Mouse (Mus musculus) intestine, embryonic 14.5 days (tissue): ENCODE results near the gene Dnajc16. TPM values are rescaled to one million over a fixed set of nuclear protein-coding genes. Genes with fewer than 3 reads are reported as not detected.

Source experiments
- ATAC-seq: fragments of 200-750 bp; cut with Nextera tagmentation; replicated peaks from 2 replicates; pipeline ENCODE4 v1.8.0; 2017; ENCODE audit warnings: low read depth, moderate number of reproducible peaks, moderate TSS enrichment, moderate library complexity; ENCODE audit not compliant: low FRiP score, low TSS enrichment
- DNase-seq: peaks from one replicate; pipeline ENCODE4 v3.0.0-alpha.2; 2018; ENCODE audit warnings: low spot score
- H3K27ac ChIP-seq: fragments of 300-500 bp; sonication (generic); 2 replicates; pipeline ENCODE4 v1.5.1; 2014; ENCODE audit warnings: low read depth, mild to moderate bottlenecking, control low read depth
- H3K27me3 ChIP-seq: fragments of 300-500 bp; sonication (generic); replicated peaks from 2 replicates; pipeline ENCODE4 v1.6.1; 2014; ENCODE audit warnings: low read length, control low read depth; ENCODE audit not compliant: control insufficient read depth, insufficient read depth
- H3K36me3 ChIP-seq: fragments of 300-500 bp; sonication (generic); 2 replicates; pipeline ENCODE4 v1.6.1; 2014; ENCODE audit warnings: low read length, control low read depth; ENCODE audit not compliant: control insufficient read depth, insufficient read depth
- H3K4me1 ChIP-seq: fragments of 300-500 bp; sonication (generic); replicated peaks from 2 replicates; pipeline ENCODE4 v1.6.1; 2014; ENCODE audit warnings: low read length, control low read depth, mixed read lengths; ENCODE audit not compliant: control insufficient read depth, insufficient read depth
- H3K4me2 ChIP-seq: fragments of 300-500 bp; sonication (generic); 2 replicates; pipeline ENCODE4 v1.6.1; 2014; ENCODE audit warnings: low read length
- H3K4me3 ChIP-seq: fragments of 300-500 bp; sonication (generic); 2 replicates; pipeline ENCODE4 v1.5.1; 2014; ENCODE audit warnings: low read depth, low read length, control low read depth, mixed read lengths
- H3K9ac ChIP-seq: fragments of 300-500 bp; sonication (generic); 2 replicates; pipeline ENCODE4 v1.6.1; 2014; ENCODE audit warnings: mild to moderate bottlenecking, low read length
- H3K9me3 ChIP-seq: fragments of 300-500 bp; sonication (generic); 2 replicates; pipeline ENCODE4 v1.6.1; 2016; ENCODE audit warnings: low read length, control low read depth; ENCODE audit not compliant: control insufficient read depth
- WGBS: fragments of 180-500 bp; shearing (Covaris S2); extraction: QIAGEN DNeasy Blood & Tissue Kit; methylation state at CpG from one replicate; pipeline ENCODE4 v1.1.7; 2014; 5-methylcytosine and 5-hydroxymethylcytosine counted together
- polyA plus RNA-seq: library from polyadenylated mRNA; unstranded; fragments of >200 nt; fragmentation: Nextera tagmentation; extraction: Ambion mirVana; gene quantifications from 2 replicates; pipeline ENCODE4 v1.2.1, GENCODE M21; 2014

Gene Dnajc16
- 4.4 and 4.5 TPM in 2 replicates for polyA plus RNA-seq

DNA sequence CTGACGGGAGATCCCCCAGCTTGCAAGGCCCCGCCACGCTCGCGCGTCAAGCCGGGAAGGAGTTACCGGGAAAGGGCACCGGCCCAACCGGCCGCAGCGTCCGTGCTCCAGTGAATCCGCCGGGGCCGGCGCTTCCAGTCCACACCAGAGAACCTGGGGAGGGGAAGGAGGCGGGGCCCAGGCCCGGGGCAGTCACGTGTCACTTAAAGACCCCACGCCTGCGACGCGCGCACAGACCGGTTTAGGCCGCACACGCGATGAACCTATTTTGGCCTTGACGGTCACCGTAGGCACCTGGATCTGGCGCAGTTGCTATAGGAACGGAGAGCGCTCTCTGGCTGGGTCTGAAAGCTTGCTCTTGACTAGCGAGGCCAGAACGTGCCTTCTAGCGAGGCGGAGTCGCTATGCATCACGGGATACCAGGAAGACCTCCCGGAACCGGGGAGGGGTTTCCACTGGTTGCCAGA lies at the start of gene Dnajc16:
Dnajc16 (minus strand) TSS at position 408 of the 467 bp plus-strand sequence.
- H3K4me3 ChIP-seq, result peak within 1 kb of the TSS; percentile 91
- DNase-seq (peak; percentile 97), ATAC-seq (peak; percentile 93)
- H3K4me2 ChIP-seq, result peak within 1 kb of the TSS; percentile 94
- H3K9me3 ChIP-seq, result no peaks in the 10 kb centered on the region
- peak within 1 kb of the TSS; percentile 61; the same call in 1 of the 2 replicates for H3K27ac ChIP-seq
- under 1% methylated on average over 42 of the region's 42 CpGs for WGBS
- H3K27me3 ChIP-seq, result no peaks in the 10 kb centered on the region
- H3K4me1 ChIP-seq, result peaks cover 26% of the 10 kb centered on the region
- H3K36me3 ChIP-seq, result peaks cover 19% of the 10 kb centered on the region
- H3K9ac ChIP-seq, result peak within 1 kb of the TSS; percentile 91

DNA sequence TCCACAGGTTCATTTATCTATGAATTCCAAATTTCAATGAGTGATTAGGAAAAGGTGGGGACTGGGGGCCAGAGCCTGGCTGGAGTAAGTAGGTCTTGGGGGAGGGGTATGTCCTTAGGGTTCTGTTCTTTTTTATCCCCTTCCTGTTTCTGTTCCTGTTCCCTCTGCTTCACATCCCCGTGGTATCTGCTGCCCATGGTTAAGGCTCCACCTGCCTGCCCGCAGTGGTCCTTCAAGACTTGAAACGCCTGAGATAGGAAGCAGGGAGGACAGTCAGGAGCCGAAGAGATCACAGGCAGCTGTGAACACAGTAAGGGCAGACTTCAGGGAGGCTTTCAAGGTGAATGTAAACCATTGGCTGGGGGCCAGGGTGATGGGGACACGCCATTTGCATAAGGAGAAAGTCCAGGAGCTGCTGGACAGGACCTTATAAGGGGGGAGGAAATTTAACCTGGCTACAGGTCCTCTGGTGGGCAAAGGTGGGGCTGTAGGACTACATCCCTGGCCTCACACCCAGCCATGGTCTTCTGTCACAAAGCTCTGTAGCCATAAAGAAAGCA lies 43.9 kb upstream of the Dnajc16 start:
- no peaks in the 10 kb centered on the region for H3K27me3 ChIP-seq
- 55% methylated on average over 5 of the region's 5 CpGs for WGBS
- no peaks in the 10 kb centered on the region for H3K9me3 ChIP-seq
- H3K4me2 ChIP-seq, result no peak overlapping the region
- no peaks in the 10 kb centered on the region for H3K4me1 ChIP-seq
- DNase-seq (no peak), ATAC-seq (no peak)
- H3K36me3 ChIP-seq, result no peaks in the 10 kb centered on the region
- H3K4me3 ChIP-seq, result no peak overlapping the region
- H3K27ac ChIP-seq, result no peak overlapping the region
- H3K9ac ChIP-seq, result no peak overlapping the region

DNA sequence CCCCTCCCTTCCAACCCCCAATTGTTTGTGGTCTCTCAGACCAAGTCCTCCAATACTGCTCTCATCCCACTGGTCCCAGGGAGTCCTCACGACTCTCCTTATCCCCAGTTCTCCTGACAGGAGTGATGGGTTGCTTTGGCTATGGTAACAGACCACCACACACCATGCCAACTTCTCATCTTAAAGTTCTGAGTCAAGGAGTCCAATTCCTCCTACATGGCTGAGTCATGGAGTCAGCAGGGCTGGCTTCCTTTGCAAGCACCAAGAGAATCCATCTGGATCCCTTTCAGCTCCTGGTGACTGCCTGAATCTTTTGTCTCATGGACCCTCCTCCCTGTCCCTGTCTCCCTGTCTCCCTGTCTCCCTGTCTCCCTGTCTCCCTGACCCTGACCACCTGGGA lies 43.2 kb upstream of the Dnajc16 start:
- Histone ChIP-seq H3K36me3 (no peaks in the 10 kb centered on the region), H3K9ac (no peak overlapping the region), H3K4me2 (no peak overlapping the region), H3K9me3 (no peaks in the 10 kb centered on the region), H3K4me3 (no peak overlapping the region), H3K27ac (no peak overlapping the region), H3K4me1 (no peaks in the 10 kb centered on the region), H3K27me3 (no peaks in the 10 kb centered on the region)
- DNase-seq (no peak), ATAC-seq (no peak)
- 33% methylated on average over 1 of the region's 1 CpGs for WGBS

DNA sequence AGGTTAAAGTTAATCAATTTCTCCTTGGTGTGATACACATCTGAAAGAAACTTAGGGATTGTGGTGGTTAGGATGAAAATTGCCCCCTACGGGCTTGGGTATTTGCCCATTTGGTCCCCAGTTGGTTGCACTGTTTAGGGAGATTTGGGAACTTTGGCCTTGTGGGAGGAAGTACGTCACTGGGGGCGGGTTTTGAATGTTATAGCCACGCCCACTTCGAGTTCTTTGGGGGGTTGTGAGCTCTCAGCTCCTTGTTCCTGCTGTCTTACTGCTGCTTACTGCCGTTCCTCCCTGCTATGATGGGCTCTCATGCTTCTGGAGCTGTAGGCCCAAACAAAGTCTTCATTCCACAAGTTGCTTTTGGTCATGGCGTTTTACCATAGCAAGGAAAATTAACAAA lies 40.6 kb upstream of the Dnajc16 start:
- Histone ChIP-seq H3K4me1 (no peaks in the 10 kb centered on the region), H3K27ac (no peak overlapping the region), H3K9me3 (no peaks in the 10 kb centered on the region), H3K9ac (no peak overlapping the region), H3K4me3 (no peak overlapping the region), H3K4me2 (no peak overlapping the region), H3K36me3 (no peaks in the 10 kb centered on the region), H3K27me3 (no peaks in the 10 kb centered on the region)
- ATAC-seq (no peak), DNase-seq (no peak)
- WGBS, result 77% methylated on average over 7 of the region's 7 CpGs

DNA sequence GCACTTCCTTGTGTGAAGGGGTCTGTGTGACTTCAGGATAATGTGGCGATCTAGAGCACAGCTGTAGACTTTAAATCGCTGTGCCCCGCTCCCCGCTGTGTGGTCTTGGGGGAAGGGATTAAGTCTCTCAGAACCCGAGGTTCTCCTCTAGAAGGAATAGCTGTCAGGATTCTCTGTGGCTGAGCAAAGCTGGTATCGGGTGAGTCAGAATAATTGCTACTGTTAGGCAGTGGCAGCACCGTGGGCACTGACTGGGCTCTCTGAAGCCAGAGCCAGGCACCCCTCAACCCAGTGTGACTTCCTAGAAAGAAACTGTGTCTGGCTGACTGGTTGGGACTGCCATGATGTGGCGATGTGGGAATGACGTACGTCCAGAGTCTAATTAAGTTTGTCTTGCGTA lies 39.6 kb upstream of the Dnajc16 start:
- H3K4me1 ChIP-seq, result no peaks in the 10 kb centered on the region
- DNase-seq, result no peak
- H3K9me3 ChIP-seq, result no peaks in the 10 kb centered on the region
- no peaks in the 10 kb centered on the region for H3K36me3 ChIP-seq
- ATAC-seq, result no peak
- no peak overlapping the region for H3K4me2 ChIP-seq
- H3K27me3 ChIP-seq, result no peaks in the 10 kb centered on the region
- H3K9ac ChIP-seq, result no peak overlapping the region
- H3K27ac ChIP-seq, result no peak overlapping the region
- H3K4me3 ChIP-seq, result no peak overlapping the region
- WGBS, result 60% methylated on average over 11 of the region's 11 CpGs

DNA sequence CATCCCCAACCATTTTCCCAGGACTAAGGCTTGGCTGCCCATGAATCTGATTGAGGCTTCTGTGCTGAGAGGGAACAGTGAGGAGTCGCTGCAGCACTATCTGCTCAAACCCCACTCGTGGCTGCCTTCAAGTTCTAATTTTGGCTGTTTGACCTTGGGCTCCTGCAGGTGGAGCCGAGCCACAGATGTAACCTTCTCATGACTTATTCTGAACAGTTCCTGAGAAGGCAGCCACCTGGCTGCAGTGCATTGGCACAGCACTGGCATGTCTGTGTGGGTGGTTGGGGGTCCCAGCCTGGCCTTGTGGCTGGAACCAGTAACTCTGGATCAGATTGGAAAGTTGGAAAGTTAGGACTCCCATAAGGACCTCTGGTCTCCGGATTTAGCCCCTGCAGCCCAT lies 37.4 kb upstream of the Dnajc16 start:
- 71% methylated on average over 4 of the region's 4 CpGs for WGBS
- ATAC-seq (no peak), DNase-seq (no peak)
- H3K36me3 ChIP-seq, result no peaks in the 10 kb centered on the region
- H3K4me2 ChIP-seq, result no peak overlapping the region
- no peak overlapping the region for H3K27ac ChIP-seq
- no peaks in the 10 kb centered on the region for H3K9me3 ChIP-seq
- H3K4me3 ChIP-seq, result no peak overlapping the region
- H3K4me1 ChIP-seq, result no peaks in the 10 kb centered on the region
- no peaks in the 10 kb centered on the region for H3K27me3 ChIP-seq
- H3K9ac ChIP-seq, result no peak overlapping the region

DNA sequence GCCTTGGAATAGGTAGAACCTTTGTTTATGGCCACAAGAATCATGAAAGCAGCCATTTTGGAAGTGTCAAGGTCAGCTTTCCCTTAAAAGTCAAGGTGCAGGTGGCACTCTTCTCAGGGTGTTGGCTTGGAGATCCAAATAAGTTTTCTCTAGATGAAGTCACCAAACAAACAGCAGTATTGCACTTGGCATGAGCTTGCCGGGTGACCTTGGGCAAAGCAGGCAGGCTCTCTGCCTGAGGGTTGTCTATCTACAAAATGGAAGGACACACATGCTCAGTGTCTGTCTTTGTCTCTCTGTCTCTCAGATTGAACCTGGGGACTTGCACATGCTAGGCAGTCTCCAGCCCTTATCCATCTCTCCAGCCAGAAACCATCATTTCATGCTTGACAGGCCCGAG lies 36.7 kb upstream of the Dnajc16 start:
- 87% methylated on average over 2 of the region's 2 CpGs for WGBS
- Histone ChIP-seq H3K4me2 (no peak overlapping the region), H3K4me1 (no peaks in the 10 kb centered on the region), H3K4me3 (no peak overlapping the region), H3K27ac (no peak overlapping the region), H3K36me3 (no peaks in the 10 kb centered on the region), H3K27me3 (no peaks in the 10 kb centered on the region), H3K9me3 (no peaks in the 10 kb centered on the region), H3K9ac (no peak overlapping the region)
- DNase-seq (no peak), ATAC-seq (no peak)

DNA sequence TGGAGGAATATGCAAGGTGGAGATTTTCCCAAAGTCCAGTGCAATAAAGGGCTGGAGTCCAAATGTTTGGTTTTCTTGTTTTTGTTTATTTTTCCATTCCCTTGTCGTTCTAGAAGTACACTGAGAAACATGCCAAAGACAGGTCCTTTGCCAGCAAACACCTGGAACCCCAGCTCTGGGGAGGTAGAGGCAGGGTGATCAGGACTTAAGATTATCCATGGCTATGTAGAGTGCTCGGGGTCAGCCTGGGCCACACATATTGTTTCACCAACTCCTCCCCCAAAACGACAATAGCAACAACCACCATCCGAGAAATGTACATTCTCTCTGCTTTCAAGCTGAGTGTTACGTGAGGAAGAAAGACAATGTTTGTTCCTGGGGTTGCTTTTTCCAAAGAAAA lies 35.3 kb upstream of the Dnajc16 start, which contains the start of gene Cela2a:
Cela2a (minus strand) TSS at position 101 of the 400 bp plus-strand sequence.
- ATAC-seq (no peak), DNase-seq (no peak)
- H3K9ac ChIP-seq, result no peak within 1 kb of the TSS
- H3K4me2 ChIP-seq, result no peak within 1 kb of the TSS
- WGBS, result 65% methylated on average over 5 of the region's 5 CpGs
- no peaks in the 10 kb centered on the region for H3K9me3 ChIP-seq
- H3K36me3 ChIP-seq, result no peaks in the 10 kb centered on the region
- H3K4me3 ChIP-seq, result no peak within 1 kb of the TSS
- H3K27me3 ChIP-seq, result no peaks in the 10 kb centered on the region
- no peak within 1 kb of the TSS for H3K27ac ChIP-seq
- no peaks in the 10 kb centered on the region for H3K4me1 ChIP-seq

DNA sequence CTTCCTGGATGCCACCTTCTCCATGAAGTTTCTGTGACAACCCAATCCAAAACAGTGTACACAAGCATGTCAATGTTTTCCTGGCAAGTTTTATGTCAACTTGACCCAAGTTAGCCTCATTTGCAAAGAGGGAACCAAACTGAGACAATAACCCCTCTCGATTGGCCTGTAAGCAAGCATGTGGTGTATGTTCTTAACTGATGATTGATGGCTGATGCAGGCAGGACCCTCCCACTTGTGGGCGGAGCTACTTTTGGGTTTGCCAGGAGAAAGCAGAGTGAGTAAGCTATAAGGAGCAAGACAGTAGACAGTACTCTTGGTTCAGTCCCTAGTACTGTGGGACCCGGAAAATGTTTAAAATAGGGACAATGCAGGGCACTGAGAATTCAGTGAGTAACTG lies 32.2 kb upstream of the Dnajc16 start:
- WGBS, result 53% methylated on average over 3 of the region's 3 CpGs
- H3K4me1 ChIP-seq, result no peaks in the 10 kb centered on the region
- no peak overlapping the region for H3K4me3 ChIP-seq
- H3K36me3 ChIP-seq, result no peaks in the 10 kb centered on the region
- no peaks in the 10 kb centered on the region for H3K27me3 ChIP-seq
- H3K27ac ChIP-seq, result no peak overlapping the region
- DNase-seq, result no peak
- H3K4me2 ChIP-seq, result no peak overlapping the region
- ATAC-seq, result no peak
- no peaks in the 10 kb centered on the region for H3K9me3 ChIP-seq
- H3K9ac ChIP-seq, result no peak overlapping the region
